Mouse (Mus musculus): ENCODE measurements around the gene Dusp6.

Dusp6 gene

DNA sequence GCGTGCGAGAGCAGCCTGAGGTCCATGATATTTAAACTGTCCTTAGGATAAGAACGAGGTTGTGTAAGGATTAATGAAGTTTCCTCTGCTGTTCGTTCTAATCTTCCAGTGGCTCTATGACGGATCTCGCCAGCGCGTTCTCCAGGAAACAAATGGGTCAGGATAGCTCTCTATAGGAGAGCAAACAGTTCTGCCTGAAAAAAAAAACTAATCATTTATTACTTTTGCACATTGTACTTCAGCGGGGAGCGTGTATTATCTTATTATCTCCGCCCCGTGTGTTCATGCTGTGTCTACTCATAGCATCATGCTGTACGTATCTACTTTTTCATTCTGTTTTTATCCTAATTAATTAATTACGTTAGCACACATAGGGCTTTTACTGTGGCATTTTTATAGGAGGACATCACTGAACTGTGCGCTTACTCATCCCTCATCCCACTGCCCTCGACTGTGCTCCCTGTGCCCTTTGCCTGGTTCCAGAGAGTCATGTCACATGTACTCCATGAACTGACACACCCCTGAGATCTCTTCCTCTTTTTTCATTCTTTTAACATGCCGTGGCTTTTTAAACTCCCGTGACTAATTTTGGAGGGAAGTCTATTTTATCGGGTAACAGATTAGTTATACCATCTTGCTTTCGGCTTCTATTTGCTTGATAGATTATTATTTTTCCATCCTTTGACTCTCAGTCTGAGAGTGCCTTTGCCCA lies 16.1 kb upstream of the Dusp6 start:
- DNase-seq, result no peak

DNA sequence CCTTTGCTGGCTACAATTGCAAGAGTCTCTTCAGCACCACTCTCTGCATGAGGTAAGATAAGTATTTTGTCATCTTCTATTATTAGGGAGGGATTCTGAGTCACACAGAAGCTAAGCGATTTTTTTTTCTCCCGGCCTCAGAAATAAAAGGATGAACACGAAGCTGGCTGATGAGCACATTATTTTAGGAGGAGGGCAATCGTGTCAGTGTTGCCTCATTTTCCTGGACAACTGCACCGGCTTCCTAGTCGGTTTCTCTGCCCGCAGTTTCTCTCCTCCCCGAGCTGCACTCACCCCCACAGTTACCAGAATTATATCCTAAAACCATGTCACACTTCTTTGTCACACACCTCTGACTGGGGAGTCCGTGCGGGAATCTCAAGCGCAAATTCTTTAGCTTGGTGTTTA lies 12.2 kb upstream of the Dusp6 start:
- no peak for DNase-seq

DNA sequence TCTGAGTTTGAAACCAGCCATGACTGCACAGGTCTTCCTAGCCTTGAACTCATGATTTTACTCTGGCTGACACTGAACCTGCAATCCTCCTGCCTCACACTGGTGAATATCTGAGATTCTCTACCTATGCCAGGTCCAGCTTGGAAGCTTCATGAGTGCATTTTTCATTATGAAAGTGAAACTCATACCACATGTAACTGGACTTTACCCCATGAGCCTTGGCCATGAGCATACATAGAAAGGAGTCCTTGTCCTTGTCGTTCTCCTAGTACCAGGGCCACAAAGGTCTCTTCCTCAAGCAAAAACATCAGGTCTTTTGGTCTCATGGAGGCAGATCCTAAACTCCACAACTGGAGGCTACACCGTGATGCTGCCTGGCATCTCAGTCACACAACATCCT lies 9.6 kb upstream of the Dusp6 start:
- no peak for DNase-seq

DNA sequence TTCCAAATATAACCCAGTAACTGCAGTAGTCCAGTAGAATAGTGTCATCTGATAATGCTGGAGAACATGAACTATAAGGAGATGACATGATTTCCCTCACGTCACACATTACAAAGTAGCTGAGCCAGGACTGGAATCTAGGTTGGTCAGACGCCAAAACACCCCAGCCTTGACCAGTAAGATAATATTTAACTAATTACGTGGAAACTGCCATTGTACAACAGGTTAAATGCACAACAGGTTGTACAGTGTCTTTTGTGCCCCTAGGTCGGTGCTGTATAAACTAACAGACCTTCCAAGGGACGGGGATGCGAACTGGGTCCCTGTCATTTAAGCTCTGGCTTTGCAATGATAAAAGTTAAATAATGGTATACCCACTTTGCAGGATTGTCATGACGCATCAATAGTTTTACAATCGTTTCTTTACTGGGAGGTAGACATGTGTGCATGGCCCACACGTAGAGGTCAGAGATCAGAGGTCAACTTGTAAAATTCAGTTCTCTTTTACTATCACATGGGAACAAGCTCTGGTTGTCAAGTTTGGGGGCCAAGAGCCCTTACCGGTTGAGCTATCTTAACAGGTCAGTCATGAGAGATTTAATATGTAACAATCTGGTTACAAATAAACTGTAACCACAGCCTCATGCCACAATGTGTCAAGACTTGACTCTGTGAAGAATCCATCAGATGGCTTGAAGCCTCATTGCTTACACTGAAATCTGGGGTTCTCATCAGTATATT lies 7.0 kb upstream of the Dusp6 start:
- no peak for DNase-seq

DNA sequence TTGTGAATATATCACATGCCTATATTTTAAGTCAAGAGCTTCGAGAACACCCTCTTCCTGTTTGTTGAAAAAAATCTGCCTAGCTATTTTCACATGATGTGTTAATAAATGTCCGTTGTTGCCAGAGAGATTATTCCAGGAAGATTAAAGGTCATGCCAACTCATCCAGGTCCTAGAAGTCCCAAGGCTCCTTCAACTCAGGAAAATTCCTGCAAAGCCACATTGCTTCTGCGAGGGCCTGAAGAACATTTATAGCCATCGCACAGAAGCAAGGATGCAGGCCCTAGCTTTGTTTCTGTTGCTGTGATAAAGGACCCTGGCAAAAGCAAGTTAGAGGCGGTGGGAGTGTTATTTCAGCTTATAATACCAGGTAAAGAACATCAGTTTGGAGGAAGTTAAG lies 5.5 kb upstream of the Dusp6 start:
- no peak for DNase-seq

DNA sequence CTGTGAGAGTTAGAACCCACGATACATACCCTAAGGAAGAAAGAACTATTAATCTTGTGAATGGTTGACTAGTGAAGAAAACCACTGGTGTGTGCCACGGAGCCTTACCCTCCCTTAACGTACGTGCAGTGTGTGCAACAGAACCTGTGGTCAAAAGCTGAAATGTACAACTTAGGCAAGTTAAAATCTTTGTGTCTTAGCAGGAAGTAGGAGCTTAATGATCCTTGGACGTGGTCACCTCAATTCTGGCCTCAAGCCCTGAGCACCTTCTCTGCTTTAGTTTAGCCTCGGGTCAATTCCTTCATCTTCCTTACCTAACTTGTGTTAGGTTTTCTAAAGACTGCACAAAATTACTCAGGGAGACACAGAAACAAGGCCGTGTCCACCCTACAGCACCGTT lies 3.2 kb upstream of the Dusp6 start:
- no peak for DNase-seq

DNA sequence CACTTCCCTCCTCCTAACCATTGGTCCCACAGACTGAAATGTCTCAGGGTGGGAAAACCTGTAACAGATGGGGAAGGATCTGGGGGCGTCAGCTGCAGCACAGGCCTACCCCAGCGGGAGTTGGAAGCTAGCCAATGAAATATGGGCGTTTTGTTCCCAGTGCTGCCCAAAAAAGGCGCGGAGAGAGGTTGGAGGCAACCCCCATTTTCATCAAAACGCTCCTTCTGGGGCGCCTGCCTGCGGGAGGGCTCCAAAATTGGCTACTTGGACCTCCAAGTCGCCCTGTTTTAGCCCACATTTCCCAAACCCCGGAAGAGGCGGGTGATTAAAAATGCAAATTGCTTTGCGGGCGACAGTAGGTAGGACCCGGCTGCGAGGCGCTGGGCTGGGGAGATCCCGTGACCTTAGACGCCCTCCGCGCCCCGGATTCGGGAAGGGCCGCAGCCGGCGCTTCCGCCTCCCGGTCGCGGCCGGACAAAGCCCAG lies 1.8 kb upstream of the Dusp6 start:
- peak; percentile 94 for DNase-seq

DNA sequence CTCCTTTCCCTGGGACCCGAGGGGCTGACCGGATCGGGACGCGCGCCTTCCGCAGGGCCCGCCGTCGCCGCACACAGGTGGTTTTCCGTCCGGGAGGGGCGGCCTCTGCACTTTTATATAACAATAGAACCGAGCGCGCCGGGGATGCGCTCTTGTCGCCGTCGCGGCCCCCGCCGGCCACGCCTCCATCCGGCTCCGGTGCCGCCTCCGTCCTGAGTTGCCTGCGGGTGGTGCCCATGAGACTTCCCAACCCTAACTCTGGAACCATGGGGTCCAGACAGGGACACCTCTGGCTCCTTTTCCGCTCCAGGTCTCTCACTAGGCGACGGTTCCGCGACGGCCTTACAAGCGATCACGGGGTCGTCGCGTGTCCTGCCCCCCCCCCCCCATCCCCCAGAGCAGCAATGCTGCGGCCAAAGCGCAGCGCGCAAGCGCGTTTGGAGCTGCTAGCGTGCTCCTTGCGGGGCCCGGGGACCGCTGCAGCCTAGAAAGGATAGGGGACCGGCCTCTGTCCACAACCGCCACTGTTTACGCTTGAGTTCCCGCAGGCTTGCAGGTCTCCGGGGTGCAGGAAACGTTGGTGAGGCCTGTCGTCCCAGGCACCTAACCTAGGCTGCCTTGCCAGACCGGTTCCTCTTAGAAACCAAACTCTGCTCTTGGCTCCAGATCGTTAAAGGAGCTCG lies 1.3 kb upstream of the Dusp6 start:
- DNase-seq, result peak; percentile 82 to 85

DNA sequence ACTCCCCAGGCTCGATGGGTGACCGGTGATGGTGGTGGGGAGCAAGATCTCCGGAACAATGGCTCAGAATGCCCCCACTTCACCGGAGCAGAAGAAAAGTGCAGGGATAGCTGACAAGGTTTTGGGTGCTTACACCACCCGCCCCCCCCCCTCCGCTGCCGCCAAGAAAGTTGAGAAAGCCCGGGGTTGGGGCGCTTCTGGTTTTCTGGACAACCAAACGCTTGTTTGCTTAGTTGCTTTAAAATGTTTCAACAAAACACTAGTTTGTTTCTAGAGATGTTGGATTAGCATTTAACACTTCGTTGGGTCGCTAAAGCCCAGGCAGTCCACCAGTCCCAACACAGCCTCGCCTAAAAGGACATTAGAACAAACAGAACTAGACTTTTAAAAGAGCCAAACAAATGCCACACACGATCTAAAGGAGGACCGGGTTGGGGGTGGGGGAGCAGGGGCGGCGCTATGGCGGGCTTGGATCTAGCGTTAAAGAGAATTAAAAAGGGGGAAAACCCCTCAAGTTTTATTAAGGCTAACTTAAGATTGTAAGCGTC lies 638 bp upstream of the Dusp6 start:
- DNase-seq, result peak in 1 of 2 experiments; percentile 39

DNA sequence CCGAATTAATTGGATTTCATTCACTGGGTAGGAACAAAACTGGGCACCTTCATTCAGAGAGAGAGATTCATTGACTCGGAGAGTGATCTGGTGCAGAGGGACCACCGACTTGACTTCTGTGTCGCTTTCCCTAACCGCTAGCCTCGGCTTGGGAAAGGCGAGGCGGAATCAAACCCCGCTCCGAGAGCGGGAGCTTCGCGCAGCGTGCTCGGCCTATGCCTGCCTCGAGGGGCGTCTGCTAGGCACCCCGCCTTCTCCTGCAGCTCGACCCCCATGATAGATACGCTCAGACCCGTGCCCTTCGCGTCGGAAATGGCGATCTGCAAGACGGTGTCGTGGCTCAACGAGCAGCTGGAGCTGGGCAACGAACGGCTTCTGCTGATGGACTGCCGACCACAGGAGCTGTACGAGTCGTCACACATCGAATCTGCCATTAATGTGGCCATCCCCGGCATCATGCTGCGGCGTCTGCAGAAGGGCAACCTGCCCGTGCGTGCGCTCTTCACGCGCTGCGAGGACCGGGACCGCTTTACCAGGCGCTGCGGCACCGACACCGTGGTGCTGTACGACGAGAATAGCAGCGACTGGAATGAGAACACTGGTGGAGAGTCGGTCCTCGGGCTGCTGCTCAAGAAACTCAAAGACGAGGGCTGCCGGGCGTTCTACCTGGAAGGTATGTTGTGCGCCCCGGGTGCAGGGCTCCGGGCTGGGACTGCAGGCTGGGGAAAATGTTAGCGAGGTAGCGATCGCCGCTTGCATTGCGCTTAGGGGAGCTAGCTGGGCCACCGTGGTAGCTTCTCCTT lies 589 bp downstream of the Dusp6 start:
- peak; percentile 77 for DNase-seq

DNA sequence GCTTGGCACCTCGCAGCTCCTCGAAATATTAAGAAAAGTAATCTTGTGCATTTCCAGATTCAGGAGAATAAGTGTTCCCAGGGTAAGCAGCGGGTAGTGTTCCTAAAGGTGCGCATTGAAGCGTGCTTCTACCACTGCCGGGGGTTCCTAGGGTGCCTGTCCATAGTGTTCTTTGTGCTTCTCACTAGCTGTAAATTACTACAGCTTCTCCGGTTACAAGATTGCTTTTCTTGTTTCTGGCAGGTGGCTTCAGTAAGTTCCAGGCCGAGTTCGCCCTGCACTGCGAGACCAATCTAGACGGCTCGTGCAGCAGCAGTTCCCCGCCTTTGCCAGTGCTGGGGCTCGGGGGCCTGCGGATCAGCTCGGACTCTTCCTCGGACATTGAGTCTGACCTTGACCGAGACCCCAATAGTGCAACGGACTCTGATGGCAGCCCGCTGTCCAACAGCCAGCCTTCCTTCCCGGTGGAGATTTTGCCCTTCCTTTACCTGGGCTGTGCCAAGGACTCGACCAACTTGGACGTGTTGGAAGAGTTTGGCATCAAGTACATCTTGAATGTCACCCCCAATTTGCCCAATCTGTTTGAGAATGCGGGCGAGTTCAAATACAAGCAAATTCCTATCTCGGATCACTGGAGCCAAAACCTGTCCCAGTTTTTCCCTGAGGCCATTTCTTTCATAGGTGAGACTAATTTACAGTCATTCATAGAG lies 1.4 kb downstream of the Dusp6 start:
- peak; percentile 46 to 60 for DNase-seq

DNA sequence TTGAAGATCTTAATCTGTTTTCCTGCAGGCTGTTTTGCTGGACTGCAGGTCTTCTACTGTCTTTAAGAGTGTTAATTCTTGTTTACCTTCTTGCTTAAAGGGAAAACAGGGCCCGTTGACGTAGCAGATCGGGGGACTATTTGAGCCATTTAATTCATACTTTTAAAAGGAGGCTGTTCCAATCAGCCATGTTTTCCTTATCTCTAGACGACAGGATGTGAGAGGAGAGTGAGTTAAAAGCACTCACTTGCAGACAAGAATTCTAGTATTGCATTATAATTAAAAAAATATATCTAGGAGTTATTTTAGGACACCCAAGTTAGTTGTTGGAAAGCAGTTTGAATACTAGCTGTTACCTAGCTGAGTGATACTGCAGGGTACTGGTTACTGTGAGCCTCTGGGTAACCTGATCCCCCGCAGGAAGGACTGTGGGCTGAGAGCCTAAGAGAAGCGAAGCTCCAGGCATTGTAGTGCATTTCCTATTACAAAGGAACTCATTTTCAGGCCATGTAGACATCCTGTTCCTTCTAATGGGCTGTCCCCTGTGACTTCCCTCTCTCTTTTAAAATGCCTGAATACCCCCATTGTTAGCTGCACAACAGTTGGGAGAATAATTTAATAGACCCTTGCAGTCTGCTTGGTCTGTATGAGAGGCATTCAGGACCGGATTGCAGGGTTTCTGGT lies 2.1 kb downstream of the Dusp6 start:
- peak in 1 of 2 experiments; percentile 33 for DNase-seq

DNA sequence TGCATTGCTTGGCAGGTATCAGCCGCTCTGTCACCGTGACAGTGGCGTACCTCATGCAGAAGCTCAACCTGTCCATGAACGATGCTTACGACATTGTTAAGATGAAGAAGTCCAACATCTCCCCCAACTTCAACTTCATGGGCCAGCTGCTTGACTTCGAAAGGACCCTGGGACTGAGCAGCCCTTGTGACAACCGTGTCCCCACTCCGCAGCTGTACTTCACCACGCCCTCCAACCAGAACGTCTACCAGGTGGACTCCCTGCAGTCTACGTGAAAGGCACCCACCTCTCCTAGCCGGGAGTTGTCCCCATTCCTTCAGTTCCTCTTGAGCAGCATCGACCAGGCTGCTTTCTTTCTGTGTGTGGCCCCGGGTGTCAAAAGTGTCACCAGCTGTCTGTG lies 3.0 kb downstream of the Dusp6 start:
- peak; percentile 21 to 36 for DNase-seq

DNA sequence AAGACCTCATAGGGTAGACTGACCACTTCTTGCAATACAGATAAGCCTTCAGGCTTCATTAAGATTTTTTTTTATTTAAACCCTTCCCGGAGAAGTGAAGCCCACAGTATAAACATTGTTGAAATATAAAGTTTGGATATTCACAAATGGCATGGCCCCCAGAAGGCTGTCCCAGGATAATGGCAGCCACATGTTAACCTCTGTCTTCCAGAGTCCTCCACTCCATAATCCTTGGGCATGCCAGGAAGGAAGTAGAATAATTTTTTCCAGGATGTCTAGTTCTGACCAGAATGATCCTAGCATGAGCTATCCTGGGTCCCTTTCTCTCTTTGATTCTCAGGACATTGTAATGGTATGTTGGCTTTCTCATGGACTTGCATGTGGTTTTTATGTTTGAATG lies 4.6 kb downstream of the Dusp6 start:
- DNase-seq, result no peak

DNA sequence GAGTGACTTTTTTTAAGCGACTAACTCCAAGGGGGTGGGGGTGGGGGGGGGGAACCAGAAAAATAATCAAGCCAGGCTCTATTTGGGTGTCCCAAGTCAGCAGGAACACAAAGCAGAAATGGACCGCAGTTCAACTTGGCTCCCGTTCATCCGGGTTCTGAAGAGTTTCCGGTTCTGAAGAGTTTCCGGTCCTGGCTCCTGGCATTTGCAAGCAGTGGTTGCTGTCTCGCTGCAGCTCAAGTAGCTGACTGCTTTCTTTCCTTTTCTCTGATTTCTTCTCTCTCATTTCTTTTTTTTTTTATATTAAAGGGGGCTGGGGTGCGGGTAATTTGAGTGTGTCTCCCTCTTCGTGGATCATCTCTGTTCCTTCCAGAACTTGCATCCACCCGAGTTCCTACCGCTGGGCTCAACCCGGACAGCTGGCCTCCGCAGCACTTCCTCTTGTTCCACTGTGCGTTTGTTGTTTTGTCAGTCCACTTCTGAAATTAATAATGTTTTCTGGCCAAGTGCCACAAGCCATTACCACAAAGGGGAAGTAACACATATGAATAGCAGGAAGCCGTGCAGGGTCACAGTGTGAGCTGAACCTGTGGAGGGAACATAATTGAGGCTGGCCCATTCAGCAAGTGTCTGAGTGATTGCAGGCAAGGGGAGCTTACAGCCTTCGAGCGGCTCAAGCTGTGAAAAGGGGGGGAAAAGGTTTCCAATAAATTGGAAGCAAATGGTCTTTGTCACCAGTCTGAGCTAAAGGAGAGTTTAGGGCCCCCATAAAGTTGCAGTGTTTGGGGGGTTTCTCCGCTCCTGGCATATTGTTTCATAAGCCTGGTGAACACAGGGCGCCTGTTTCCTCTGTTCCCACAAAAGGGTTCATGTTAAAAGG lies 5.6 kb downstream of the Dusp6 start:
- DNase-seq, result peak; percentile 19 to 20

DNA sequence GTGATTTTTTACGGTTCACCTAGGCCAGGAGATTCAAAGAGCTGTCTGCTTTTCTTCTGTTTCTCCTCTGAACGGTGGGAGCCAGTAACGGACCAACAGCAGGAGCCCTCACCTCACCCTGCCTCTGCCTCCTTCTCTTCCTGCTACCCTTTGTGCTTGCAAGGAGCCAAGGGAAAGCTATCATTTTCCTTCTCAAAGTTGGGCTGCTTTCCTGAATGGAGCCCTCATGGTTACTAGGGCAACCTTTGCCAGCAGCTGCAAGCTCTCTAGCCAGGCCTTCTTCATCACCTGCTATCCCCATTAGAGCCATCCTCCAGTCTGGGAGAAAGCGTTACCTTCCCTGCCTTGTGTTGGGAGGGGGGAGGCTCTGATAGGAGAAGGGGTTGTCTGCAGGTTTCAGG lies 6.3 kb downstream of the Dusp6 start:
- peak in 1 of 2 experiments; percentile 15 for DNase-seq

DNA sequence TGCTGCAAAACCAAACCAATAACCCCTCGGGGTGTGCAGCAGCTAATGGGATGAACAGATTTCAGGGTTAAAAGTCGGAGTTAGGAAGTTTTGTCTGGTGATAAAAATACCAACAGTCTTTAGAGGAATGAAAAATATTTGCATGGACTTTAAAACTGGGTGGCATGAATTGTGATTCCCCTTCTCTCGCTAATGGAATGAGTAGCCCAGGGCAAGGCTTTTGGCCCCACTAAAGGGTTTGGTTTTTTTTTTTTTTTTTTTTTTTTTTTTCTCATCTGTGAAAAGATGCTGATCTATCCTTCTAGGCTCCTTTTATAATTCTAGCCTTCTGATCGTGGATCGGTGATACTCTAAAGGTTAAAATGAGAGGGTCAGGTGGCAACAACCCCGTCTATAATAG lies 6.7 kb downstream of the Dusp6 start:
- DNase-seq, result no peak

DNA sequence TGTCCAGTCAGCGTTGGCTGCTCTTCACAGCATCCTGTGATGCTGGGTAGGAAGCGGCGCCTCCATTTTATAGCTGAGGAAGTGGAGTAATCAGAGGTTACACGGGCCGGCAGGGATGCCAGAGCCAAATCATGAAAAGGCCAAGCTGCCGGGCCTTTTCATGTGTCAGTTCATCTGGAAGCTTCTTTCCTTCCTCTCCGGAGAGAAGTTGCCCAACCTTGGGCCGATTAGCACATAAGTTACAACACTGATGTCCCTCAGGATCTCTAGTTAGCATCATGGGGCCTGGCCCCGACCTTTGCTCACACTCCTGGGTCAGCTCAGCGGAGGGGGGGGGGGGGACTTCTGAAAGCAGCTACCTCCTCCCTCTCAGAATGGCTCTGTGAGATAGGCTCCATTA lies 7.4 kb downstream of the Dusp6 start:
- no peak for DNase-seq

DNA sequence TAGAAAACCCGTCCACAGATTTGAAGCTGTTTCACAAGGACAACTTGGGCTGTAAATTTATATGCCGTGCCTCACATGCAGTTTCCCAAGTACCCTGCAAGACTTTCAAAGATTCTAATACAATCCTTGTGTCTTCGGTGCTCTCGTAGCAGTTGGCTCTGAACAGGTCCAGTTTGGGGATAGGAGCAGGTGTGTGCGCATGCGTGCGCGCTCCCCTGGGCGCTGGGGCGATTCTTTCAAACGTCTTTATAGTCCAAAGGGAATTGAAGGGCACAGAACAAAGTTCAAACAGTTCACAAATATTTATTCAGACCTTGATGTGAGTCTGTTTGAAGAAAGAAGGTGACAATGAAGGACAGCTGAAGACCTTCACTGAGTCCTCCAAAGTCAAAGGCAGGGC lies 8.0 kb downstream of the Dusp6 start:
- no peak for DNase-seq

DNA sequence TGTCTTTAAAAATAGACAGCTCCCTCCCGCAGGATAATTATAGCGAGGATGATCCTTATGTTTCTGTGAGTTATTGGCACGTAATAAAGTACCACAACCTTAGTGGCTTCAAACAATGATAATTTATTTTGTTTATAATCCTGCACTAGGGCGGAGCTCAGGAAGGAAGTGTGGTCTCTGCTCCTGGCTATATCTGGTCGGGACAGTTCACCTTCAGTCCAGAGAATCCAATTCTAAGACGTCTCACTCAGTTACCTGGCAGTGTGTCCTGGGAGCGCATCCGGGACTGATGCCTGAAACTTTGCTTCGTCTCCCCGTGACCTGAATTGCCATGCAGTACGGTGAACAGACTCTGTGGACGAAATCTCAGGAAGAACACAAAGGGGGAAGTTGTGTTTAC lies 10.0 kb downstream of the Dusp6 start:
- DNase-seq, result no peak

Measured in cerebellum, postnatal 14 days (tissue).